ENCODE assay signal across 10 mouse cellular contexts in genomic region chr17:86445420-86445720, GRCm38 (mm10). TPM values are rescaled to one million over a fixed set of nuclear protein-coding genes. Genes with fewer than 3 reads are reported as not detected.
DNase-seq lines count a peak whose midpoint lies in the region; ATAC-seq and TF ChIP-seq lines count a peak whose summit lies in the region.
"Had no signal": no experiment of that assay in that cellular context is flagged by ENCODE, and none has a peak within 500 bp of the region (broad histone marks: within the 10 kb centered on the region; RNA-seq: fewer than 3 reads in every experiment).

No protein-coding gene starts in this region.

- DNase-seq in heart, adult 18-20 months = no peak
- peak; percentile 51 for DNase-seq in embryonic facial prominence, embryonic 14.5 days (ENCODE audit: low spot score)
- no peak for DNase-seq in T-cell, adult 2 months (ENCODE audit: low spot score)
- DNase-seq in cerebellum, postnatal 25 days = no peak

- TF ChIP-seq CTCF in small intestine, adult 2 months (IDR thresholded peaks at IDR 0.05; ENCODE audit: extremely low read depth, insufficient read length, insufficient replicate concordance, low read depth, low read length) = no peak

- 83% methylated on average over 3 of the region's 3 CpGs for WGBS in heart, embryonic 15.5 days
- WGBS in embryonic facial prominence, embryonic 14.5 days = 34% methylated on average over 3 of the region's 3 CpGs
- 55% methylated on average over 3 of the region's 3 CpGs for WGBS in small intestine, adult 2 months

- ATAC-seq in heart, embryonic 15.5 days (replicated peaks; ENCODE audit: insufficient number of reproducible peaks, insufficient read depth, low FRiP score, low read depth) = no peak
- no peak for ATAC-seq in megakaryocyte, adult 5-6 weeks (ENCODE audit: poor library complexity, severe bottlenecking)
- ATAC-seq in embryonic facial prominence, embryonic 14.5 days (ENCODE audit: low read depth) = no peak

- H3K27me3 ChIP-seq in heart, embryonic 15.5 days = no peaks in the 10 kb centered on the region
- H3K27me3 ChIP-seq in megakaryocyte, embryonic 14.5 days (replicated peaks) = no peaks in the 10 kb centered on the region
- H3K27me3 ChIP-seq in embryonic facial prominence, embryonic 14.5 days (replicated peaks; ENCODE audit: control insufficient read depth, insufficient read depth, low read length) = no peaks in the 10 kb centered on the region
- no peaks in the 10 kb centered on the region for H3K27me3 ChIP-seq in small intestine, adult 2 months (ENCODE audit: control insufficient read depth, insufficient read depth, low read length)

- no peak overlapping the region for H3K4me3 ChIP-seq in heart, embryonic 15.5 days
- H3K4me3 ChIP-seq in megakaryocyte, embryonic 14.5 days (replicated peaks) = peak overlapping the region; percentile 85
- H3K4me3 ChIP-seq in embryonic facial prominence, embryonic 14.5 days (ENCODE audit: low read depth, low read length) = no peak overlapping the region
- H3K4me3 ChIP-seq in small intestine, adult 2 months (ENCODE audit: low read depth, low read length) = no peak overlapping the region

- no peak for TF ChIP-seq POLR2A in small intestine, adult 2 months (IDR thresholded peaks at IDR 0.05; ENCODE audit: low read depth, low read length)

- no peak overlapping the region for H3K4me2 ChIP-seq in heart, embryonic 15.5 days
- no peak overlapping the region for H3K4me2 ChIP-seq in embryonic facial prominence, embryonic 14.5 days (ENCODE audit: low read depth, low read length)

- H3K4me1 ChIP-seq in heart, embryonic 15.5 days (replicated peaks) = peaks cover 13% of the 10 kb centered on the region
- H3K4me1 ChIP-seq in megakaryocyte, embryonic 14.5 days = peaks cover 51% of the 10 kb centered on the region
- H3K4me1 ChIP-seq in embryonic facial prominence, embryonic 14.5 days (ENCODE audit: control insufficient read depth, insufficient read depth, low read length) = peaks cover 10% of the 10 kb centered on the region; the same call in 1 of the 2 replicates
- H3K4me1 ChIP-seq in small intestine, adult 2 months (ENCODE audit: control insufficient read depth, insufficient read depth, insufficient read length, low read length) = peaks cover 24% of the 10 kb centered on the region

- H3K9ac ChIP-seq in heart, embryonic 15.5 days = no peak overlapping the region
- H3K9ac ChIP-seq in embryonic facial prominence, embryonic 14.5 days (ENCODE audit: low read depth, low read length) = no peak overlapping the region

- H3K27ac ChIP-seq in heart, embryonic 15.5 days = peak overlapping the region; percentile 67
- peak overlapping the region; percentile 31; the same call in 1 of the 2 replicates for H3K27ac ChIP-seq in embryonic facial prominence, embryonic 14.5 days (replicated peaks; ENCODE audit: low read depth, low read length)
- H3K27ac ChIP-seq in small intestine, adult 2 months (ENCODE audit: insufficient read depth, low read depth, low read length) = peak overlapping the region; percentile 65; the same call in 1 of the 2 replicates

- no peaks in the 10 kb centered on the region for H3K9me3 ChIP-seq in heart, embryonic 15.5 days (replicated peaks)
- peaks cover 14% of the 10 kb centered on the region for H3K9me3 ChIP-seq in megakaryocyte, embryonic 14.5 days
- 0 out of 2 replicates have a peak, but pooled peaks cover 9% of the 10 kb centered on the region for H3K9me3 ChIP-seq in embryonic facial prominence, embryonic 14.5 days (ENCODE audit: control insufficient read depth, low read length)

- no peaks in the 10 kb centered on the region for H3K36me3 ChIP-seq in heart, embryonic 15.5 days
- H3K36me3 ChIP-seq in megakaryocyte, embryonic 14.5 days (replicated peaks; ENCODE audit: low read length) = peaks cover 6% of the 10 kb centered on the region
- H3K36me3 ChIP-seq in embryonic facial prominence, embryonic 14.5 days (ENCODE audit: control insufficient read depth, insufficient read depth, low read length) = no peaks in the 10 kb centered on the region
- no peaks in the 10 kb centered on the region for H3K36me3 ChIP-seq in small intestine, adult 2 months (ENCODE audit: control insufficient read depth, insufficient read depth, low read length)

RNA-seq across cellular contexts. Expression of gene Gm10309, which starts 59.7 kb away (rescaled TPM):
- 0.25 and 0.39 TPM in 2 replicates for polyA plus RNA-seq in heart, embryonic 15.5 days (2015; fragmentation: Nextera tagmentation; extraction: Ambion mirVana)
- under 1 TPM in 1 of 2 experiments, not detected in 1; 0.13 TPM for total RNA-seq in heart, adult 18-20 months (2021)
- not detected in 2 replicates for polyA plus RNA-seq in megakaryocyte, embryonic 14.5 days (2012; ENCODE audit: insufficient read depth, low replicate concordance)
- not detected in 2 replicates for total RNA-seq in megakaryocyte, adult 5-6 weeks (2015)
- total RNA-seq in megakaryocyte, adult 5-6 weeks (2017) = not detected in 2 replicates
- polyA plus RNA-seq in embryonic facial prominence, embryonic 14.5 days (2014; fragmentation: Nextera tagmentation; extraction: Ambion mirVana) = 0.11 and 0.24 TPM in 2 replicates
- polyA plus RNA-seq in small intestine, adult 2 months (2012; rRNA removed) = 0.05 TPM in 1 of 2 replicates, not detected in the other
- total RNA-seq: gastrocnemius, postnatal 14 days; left cerebral cortex, postnatal 4 days had no signal
